Mouse (Mus musculus) neural tube, embryonic 10.5 days (tissue): ENCODE results near the gene Med18.
"Not testable (repeated sequence)": the region's sequence is repeated elsewhere in the genome, so short reads cannot be mapped to it uniquely, and the experiment has no call there.

ENCODE experiments used
- DNase-seq: peaks from one replicate; pipeline ENCODE4 v3.0.0-alpha.2; 2017; ENCODE audit warnings: low spot score; ENCODE audit errors: extremely low spot score

The Med18 gene

GRCm38 (mm10) chr4:132482956-132483608, 19.4 kb upstream of the Med18 start:
- no peak for DNase-seq

- not testable (repeated sequence) for DNase-seq
These were observed 18.4 kb upstream of the Med18 start for GRCm38 (mm10) chr4:132482104-132482503.

- DNase-seq = no peak
These were observed 14.1 kb upstream of the Med18 start for GRCm38 (mm10) chr4:132477833-132478232.

GRCm38 (mm10) chr4:132475895-132476878, 12.5 kb upstream of the Med18 start:
- DNase-seq = no peak

GRCm38 (mm10) chr4:132474631-132475030, 10.9 kb upstream of the Med18 start:
- no peak for DNase-seq

- no peak for DNase-seq
These were observed 9.7 kb upstream of the Med18 start for GRCm38 (mm10) chr4:132473411-132473810.

GRCm38 (mm10) chr4:132469873-132470272, 6.2 kb upstream of the Med18 start:
- DNase-seq = no peak

- DNase-seq = no peak
These were observed 513 bp upstream of the Med18 start for GRCm38 (mm10) chr4:132464255-132464613.

- no peak for DNase-seq
These were observed 885 bp downstream of the Med18 start for GRCm38 (mm10) chr4:132462836-132463235.

- no peak for DNase-seq
These were observed 3.5 kb downstream of the Med18 start for GRCm38 (mm10) chr4:132460225-132460624.

GRCm38 (mm10) chr4:132455561-132455960, 8.2 kb downstream of the Med18 start:
- DNase-seq = no peak

- DNase-seq = no peak
These were observed 8.6 kb downstream of the Med18 start for GRCm38 (mm10) chr4:132455146-132455545.

- no peak for DNase-seq
These were observed 9.5 kb downstream of the Med18 start for GRCm38 (mm10) chr4:132454216-132454615.

GRCm38 (mm10) chr4:132449778-132450177, 13.9 kb downstream of the Med18 start:
- no peak for DNase-seq

GRCm38 (mm10) chr4:132446105-132446504, 17.6 kb downstream of the Med18 start:
- no peak for DNase-seq

- no peak for DNase-seq
These were observed 19.2 kb downstream of the Med18 start for GRCm38 (mm10) chr4:132444516-132444915.

- DNase-seq = no peak
These were observed 25.9 kb downstream of the Med18 start for GRCm38 (mm10) chr4:132437857-132438256.

- DNase-seq = no peak
These were observed 30.9 kb downstream of the Med18 start for GRCm38 (mm10) chr4:132432717-132433372.

- DNase-seq = no peak
These were observed 35.6 kb downstream of the Med18 start for GRCm38 (mm10) chr4:132428022-132428542.

GRCm38 (mm10) chr4:132427493-132427892, 36.2 kb downstream of the Med18 start:
- no peak for DNase-seq

GRCm38 (mm10) chr4:132426021-132426420, 37.7 kb downstream of the Med18 start:
- DNase-seq = no peak

GRCm38 (mm10) chr4:132424765-132425164, 39.0 kb downstream of the Med18 start:
- no peak for DNase-seq
